Mouse (Mus musculus): ENCODE results near the gene Gpd1l.

DNA sequence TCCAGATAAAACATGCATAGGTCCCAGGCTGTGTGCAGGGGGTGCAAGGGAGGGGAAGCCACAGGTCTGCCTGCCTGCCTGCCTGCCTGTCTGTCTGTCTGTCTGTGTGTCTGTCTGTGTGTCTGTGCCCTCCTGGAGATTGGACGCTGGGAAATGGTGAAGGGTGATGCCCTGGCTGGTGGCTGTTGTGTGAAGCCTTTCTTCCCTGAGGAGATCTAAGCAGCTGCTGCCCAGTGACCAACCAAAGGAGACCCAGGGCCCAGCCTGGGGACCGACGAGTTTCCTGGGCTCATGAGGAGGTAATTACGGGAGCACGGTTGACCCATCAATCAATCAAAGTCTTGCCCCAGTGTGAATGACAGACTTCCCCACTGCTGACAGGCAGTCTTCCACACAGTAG is 11.6 kb downstream of the Gpd1l start:
- TF ChIP-seq POLR2A (IDR thresholded peaks at IDR 0.05; ENCODE audit: borderline replicate concordance, extremely low read depth, insufficient read depth, insufficient read length, poor library complexity, severe bottlenecking) (no peak), CTCF (IDR thresholded peaks at IDR 0.05; ENCODE audit: borderline replicate concordance, extremely low read depth, insufficient read depth, insufficient read length) (no peak)
